8 mouse cellular contexts compared by ENCODE assay signal in the genomic region with DNA sequence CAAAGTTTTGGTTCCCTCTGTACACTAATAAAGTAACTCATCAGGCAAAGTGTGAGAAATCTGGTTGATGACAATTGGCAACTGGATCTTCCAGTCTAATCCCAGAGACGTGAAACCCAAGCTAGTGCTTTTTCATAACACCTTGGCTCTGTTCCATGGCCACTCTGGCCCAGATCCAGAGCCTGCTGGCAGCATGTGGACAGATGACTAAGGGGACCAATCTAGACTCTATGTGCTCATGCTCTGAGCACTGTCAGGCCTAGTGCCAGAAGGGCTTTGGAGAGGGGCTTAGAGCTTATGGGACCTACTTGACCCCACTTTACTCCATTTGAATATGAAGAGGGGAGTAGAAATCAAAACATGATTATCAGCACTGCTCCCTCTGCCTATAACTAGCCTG. TPM values are rescaled to one million over a fixed set of nuclear protein-coding genes. Genes with fewer than 3 reads are reported as not detected.
DNase-seq lines count a peak whose midpoint lies in the region; ATAC-seq lines count a peak whose summit lies in the region.

No protein-coding gene starts in this region.

- intact Hi-C loops in heart, postnatal 14 days (cut with DNase I): no loop called here

- H3K27me3 ChIP-seq in forebrain, embryonic 16.5 days (replicated peaks; ENCODE audit: control insufficient read depth, insufficient read depth, low read length): no peaks in the 10 kb centered on the region
- H3K27me3 ChIP-seq in stomach, embryonic 14.5 days (ENCODE audit: control insufficient read depth, insufficient read depth, low read length): no peaks in the 10 kb centered on the region

- no peak overlapping the region for H3K4me2 ChIP-seq in forebrain, embryonic 16.5 days (ENCODE audit: low read length)
- no peak overlapping the region for H3K4me2 ChIP-seq in stomach, embryonic 14.5 days (replicated peaks; ENCODE audit: low read depth, low read length)

- ATAC-seq in forebrain, embryonic 16.5 days: peak; percentile 87
- ATAC-seq in megakaryocyte-erythroid progenitor cell, adult 5-6 weeks (replicated peaks; ENCODE audit: low FRiP score, low TSS enrichment, poor library complexity, severe bottlenecking): peak; percentile 50
- peak; percentile 67; the same call in 1 of the 2 replicates for ATAC-seq in stomach, embryonic 14.5 days (ENCODE audit: insufficient number of reproducible peaks, insufficient read depth, low FRiP score, low read depth)

- DNase-seq in MN1 (ENCODE audit: low spot score): peak; percentile 89
- peak; percentile 98 for DNase-seq in adrenal gland, postnatal 25 days
- DNase-seq in heart, postnatal 14 days: peak; percentile 93 to 97
- peak; percentile 60 to 73 for DNase-seq in layer of hippocampus, postnatal 25 days (ENCODE audit: extremely low spot score in 1 of 2, low spot score in 1 of 2)
- no peak for DNase-seq in embryo, embryonic 10.5 days (ENCODE audit: low spot score)

- H3K4me3 ChIP-seq in forebrain, embryonic 16.5 days (replicated peaks; ENCODE audit: low read length): no peak overlapping the region
- no peak overlapping the region for H3K4me3 ChIP-seq in stomach, embryonic 14.5 days (ENCODE audit: low read depth, low read length)

- H3K36me3 ChIP-seq in forebrain, embryonic 16.5 days (ENCODE audit: control insufficient read depth, insufficient read depth): peaks cover 8% of the 10 kb centered on the region
- peaks cover 11% of the 10 kb centered on the region; the same call in 1 of the 2 replicates for H3K36me3 ChIP-seq in stomach, embryonic 14.5 days (ENCODE audit: control insufficient read depth, insufficient read depth, low read length)

- no peak overlapping the region for H3K27ac ChIP-seq in forebrain, embryonic 16.5 days (ENCODE audit: low read length)
- 0 out of 2 replicates have a peak overlapping the region, but pooled peaks have one; percentile 7 for H3K27ac ChIP-seq in stomach, embryonic 14.5 days (ENCODE audit: low read length)

- H3K9ac ChIP-seq in forebrain, embryonic 16.5 days (replicated peaks; ENCODE audit: low read depth, low read length): no peak overlapping the region
- no peak overlapping the region for H3K9ac ChIP-seq in stomach, embryonic 14.5 days (replicated peaks; ENCODE audit: low read depth, low read length)

- peaks cover 21% of the 10 kb centered on the region for H3K4me1 ChIP-seq in forebrain, embryonic 16.5 days (replicated peaks; ENCODE audit: control insufficient read depth, insufficient read depth, low read length)
- 0 out of 2 replicates have a peak, but pooled peaks cover 2% of the 10 kb centered on the region for H3K4me1 ChIP-seq in stomach, embryonic 14.5 days (ENCODE audit: control insufficient read depth, insufficient read depth, low read length)

- no peaks in the 10 kb centered on the region for H3K9me3 ChIP-seq in forebrain, embryonic 16.5 days (ENCODE audit: control insufficient read depth, low read length)
- no peaks in the 10 kb centered on the region for H3K9me3 ChIP-seq in stomach, embryonic 14.5 days (ENCODE audit: control insufficient read depth, low read depth, low read length)

- 10% methylated on average over 1 of the region's 1 CpGs for WGBS in forebrain, embryonic 16.5 days
- WGBS in stomach, embryonic 14.5 days: 0% methylated on average over 1 of the region's 1 CpGs

RNA-seq across cellular contexts. Expression of a gene that starts 36.1 kb away (rescaled TPM):
- total RNA-seq in adrenal gland, postnatal 25 days (2021): 26.8 and 28.6 TPM in 2 replicates
- polyA plus RNA-seq in forebrain, embryonic 16.5 days (2015; fragmentation: Nextera tagmentation; extraction: Ambion mirVana): 98.0 and 103 TPM in 2 replicates
- 10 to 100 TPM; 29.6 to 31.6 TPM for total RNA-seq in heart, postnatal 14 days (2021)
- total RNA-seq in layer of hippocampus, postnatal 25 days (2021): 10 to 100 TPM; 37.7 to 42.4 TPM
- total RNA-seq in megakaryocyte-erythroid progenitor cell, adult 5-6 weeks (2014; fragmentation: Nextera tagmentation): 42.2 and 46.4 TPM in 2 replicates
- total RNA-seq in megakaryocyte-erythroid progenitor cell, adult 5-6 weeks (2017): 14.7 and 18.2 TPM in 2 replicates
- polyA plus RNA-seq in stomach, embryonic 14.5 days (2014; fragmentation: Nextera tagmentation; extraction: Ambion mirVana): 92.2 and 103 TPM in 2 replicates

RNA-seq across cellular contexts. Expression of a gene that starts 57.7 kb away (rescaled TPM):
- total RNA-seq in adrenal gland, postnatal 25 days (2021): 42.9 and 48.4 TPM in 2 replicates
- polyA plus RNA-seq in forebrain, embryonic 16.5 days (2015; fragmentation: Nextera tagmentation; extraction: Ambion mirVana): 13.1 and 13.8 TPM in 2 replicates
- total RNA-seq in heart, postnatal 14 days (2021): 10 to 100 TPM; 11.6 to 12.8 TPM
- 10 to 100 TPM; 11.8 to 15.4 TPM for total RNA-seq in layer of hippocampus, postnatal 25 days (2021)
- total RNA-seq in megakaryocyte-erythroid progenitor cell, adult 5-6 weeks (2014; fragmentation: Nextera tagmentation): 48.5 and 56.7 TPM in 2 replicates
- total RNA-seq in megakaryocyte-erythroid progenitor cell, adult 5-6 weeks (2017): 61.1 and 69.0 TPM in 2 replicates
- 36.1 and 36.2 TPM in 2 replicates for polyA plus RNA-seq in stomach, embryonic 14.5 days (2014; fragmentation: Nextera tagmentation; extraction: Ambion mirVana)
